ENCODE assay signal across 8 mouse cellular contexts in the genomic region with DNA sequence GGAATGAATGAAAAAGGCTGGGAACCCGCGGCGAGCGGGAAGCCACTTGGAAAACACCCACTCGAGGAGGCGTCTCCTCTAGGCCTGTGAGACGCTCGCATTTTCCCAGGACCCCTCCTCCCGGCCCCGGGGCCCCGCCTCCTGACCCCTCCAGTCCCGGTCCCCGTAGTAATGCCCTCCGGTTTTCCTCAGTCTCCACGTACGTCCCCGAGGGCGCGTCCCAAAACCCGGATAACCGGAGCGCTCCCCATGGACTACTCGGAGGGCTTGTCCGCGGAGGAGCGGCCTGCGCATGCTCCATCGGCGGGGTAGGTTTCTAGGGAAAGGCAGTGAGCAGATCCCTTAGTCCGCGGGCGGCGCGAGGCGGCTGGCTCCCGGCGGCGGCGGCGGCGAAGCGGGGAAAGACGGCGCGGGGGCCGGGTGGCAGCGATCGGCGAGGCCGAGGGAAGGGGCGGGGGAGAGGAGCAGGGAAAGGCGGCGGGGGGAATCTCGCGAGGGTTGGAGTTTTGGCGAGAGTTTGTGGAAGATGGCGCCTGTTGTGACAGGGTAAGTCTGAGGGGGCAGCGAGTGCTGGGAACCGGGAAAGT.
DNase-seq lines count a peak whose midpoint lies in the region; ATAC-seq and TF ChIP-seq lines count a peak whose summit lies in the region.

No protein-coding gene starts in this region.

- H3K27ac ChIP-seq in bone marrow, adult 2 months (ENCODE audit: control insufficient read depth, insufficient read depth, low read depth, low read length, poor library complexity): peak overlapping the region; percentile 98
- peak overlapping the region; percentile 99 for H3K27ac ChIP-seq in embryonic facial prominence, embryonic 15.5 days (replicated peaks)
- peak overlapping the region; percentile 96 for H3K27ac ChIP-seq in limb, embryonic 14.5 days (replicated peaks; ENCODE audit: low read depth, low read length)
- peak overlapping the region; percentile 95 for H3K27ac ChIP-seq in midbrain, postnatal 0 days (ENCODE audit: low read depth, low read length)

- peak overlapping the region; percentile 90 for H3K9ac ChIP-seq in embryonic facial prominence, embryonic 15.5 days
- H3K9ac ChIP-seq in limb, embryonic 14.5 days (ENCODE audit: low read depth, low read length, severe bottlenecking): peak overlapping the region; percentile 96
- H3K9ac ChIP-seq in midbrain, postnatal 0 days (replicated peaks; ENCODE audit: low read length, poor library complexity, severe bottlenecking): peak overlapping the region; percentile 89

- 2% methylated on average over 58 of the region's 59 CpGs for WGBS in bone marrow, adult 2 months
- WGBS in embryonic facial prominence, embryonic 15.5 days: under 1% methylated on average over 59 of the region's 59 CpGs
- WGBS in limb, embryonic 14.5 days: 0% methylated on average over 43 of the region's 59 CpGs
- WGBS in midbrain, postnatal 0 days: under 1% methylated on average over 56 of the region's 59 CpGs

- ATAC-seq in embryonic facial prominence, embryonic 15.5 days (ENCODE audit: insufficient number of reproducible peaks, low FRiP score, low TSS enrichment, low read depth): peak; percentile 91
- peak; percentile 82 for ATAC-seq in limb, embryonic 14.5 days (ENCODE audit: low FRiP score, low read depth)
- ATAC-seq in midbrain, postnatal 0 days (ENCODE audit: low FRiP score): peak; percentile 86

- H3K27me3 ChIP-seq in embryonic facial prominence, embryonic 15.5 days: peaks cover 6% of the 10 kb centered on the region
- no peaks in the 10 kb centered on the region for H3K27me3 ChIP-seq in limb, embryonic 14.5 days (ENCODE audit: control insufficient read depth, insufficient read depth, low read length)
- H3K27me3 ChIP-seq in midbrain, postnatal 0 days (ENCODE audit: insufficient read depth, low read length): no peaks in the 10 kb centered on the region

- no peak for TF ChIP-seq POLR2A in bone marrow, adult 2 months (IDR thresholded peaks at IDR 0.05; ENCODE audit: borderline replicate concordance, control insufficient read depth, low read depth, low read length)
- 0 out of 2 replicates have a peak, but pooled peaks have one; percentile 31 for TF ChIP-seq POLR2A in limb, embryonic 14.5 days (IDR thresholded peaks at IDR 0.05; ENCODE audit: borderline replicate concordance, extremely low read depth, insufficient read depth, insufficient read length)

- peak; percentile 97 for DNase-seq in 416B (ENCODE audit: low read depth)
- DNase-seq in heart, adult 8-10 months (ENCODE audit: low spot score): peak; percentile 99
- peak; percentile 99 for DNase-seq in kidney, adult 9 months
- DNase-seq in limb, embryonic 14.5 days (ENCODE audit: low spot score): peak; percentile 96
- peak; percentile 98 for DNase-seq in midbrain, postnatal 0 days (ENCODE audit: low spot score)
- peak; percentile 78 to 86 for DNase-seq in spleen, postnatal 14 days (ENCODE audit: low spot score in 2 of 2)

- H3K36me3 ChIP-seq in embryonic facial prominence, embryonic 15.5 days: no peaks in the 10 kb centered on the region
- H3K36me3 ChIP-seq in limb, embryonic 14.5 days (ENCODE audit: control insufficient read depth, insufficient read depth, low read length): no peaks in the 10 kb centered on the region
- no peaks in the 10 kb centered on the region for H3K36me3 ChIP-seq in midbrain, postnatal 0 days (ENCODE audit: insufficient read depth, low read length)

- no peaks in the 10 kb centered on the region for H3K9me3 ChIP-seq in embryonic facial prominence, embryonic 15.5 days (replicated peaks)
- no peaks in the 10 kb centered on the region for H3K9me3 ChIP-seq in limb, embryonic 14.5 days (ENCODE audit: control insufficient read depth, low read length)
- no peaks in the 10 kb centered on the region for H3K9me3 ChIP-seq in midbrain, postnatal 0 days (ENCODE audit: low read length)

- H3K4me1 ChIP-seq in bone marrow, adult 2 months (ENCODE audit: control insufficient read depth, insufficient read depth, low read length): peaks cover 2% of the 10 kb centered on the region; the same call in 1 of the 2 replicates
- peaks cover 24% of the 10 kb centered on the region for H3K4me1 ChIP-seq in embryonic facial prominence, embryonic 15.5 days
- peaks cover 14% of the 10 kb centered on the region; the same call in 1 of the 2 replicates for H3K4me1 ChIP-seq in limb, embryonic 14.5 days (ENCODE audit: control insufficient read depth, insufficient read depth, low read length)
- H3K4me1 ChIP-seq in midbrain, postnatal 0 days (ENCODE audit: insufficient read depth, low read length): peaks cover 4% of the 10 kb centered on the region; the same call in 1 of the 2 replicates

- H3K4me2 ChIP-seq in embryonic facial prominence, embryonic 15.5 days (replicated peaks): peak overlapping the region; percentile 97
- H3K4me2 ChIP-seq in limb, embryonic 14.5 days (replicated peaks; ENCODE audit: low read depth, low read length, severe bottlenecking): peak overlapping the region; percentile 96
- peak overlapping the region; percentile 91 for H3K4me2 ChIP-seq in midbrain, postnatal 0 days (ENCODE audit: low read depth, low read length, poor library complexity, severe bottlenecking)

- no peak for TF ChIP-seq CTCF in bone marrow, adult 2 months (IDR thresholded peaks at IDR 0.05; ENCODE audit: control insufficient read depth, insufficient read depth, low read length)
- no peak for TF ChIP-seq CTCF in midbrain, postnatal 0 days (IDR thresholded peaks at IDR 0.05)

- peak overlapping the region; percentile 82 for H3K4me3 ChIP-seq in bone marrow, adult 2 months (replicated peaks; ENCODE audit: control insufficient read depth, low read depth, low read length)
- peak overlapping the region; percentile 89 for H3K4me3 ChIP-seq in embryonic facial prominence, embryonic 15.5 days (replicated peaks)
- H3K4me3 ChIP-seq in limb, embryonic 14.5 days (replicated peaks; ENCODE audit: low read length): peak overlapping the region; percentile 89
- H3K4me3 ChIP-seq in midbrain, postnatal 0 days (ENCODE audit: low read depth, low read length): peak overlapping the region; percentile 88

Comparison
In these comparisons a context has a peak if more than half of its experiments do, and no peak if none do; other contexts are left out.
1. Peak in every context shown above with its lines: DNase-seq, ATAC-seq, H3K4me3 ChIP-seq and H3K27ac ChIP-seq.